Mouse (Mus musculus) limb, embryonic 13.5 days (tissue): ENCODE measurements around the gene Tnfrsf13b. TPM values are rescaled to one million over a fixed set of nuclear protein-coding genes. Genes with fewer than 3 reads are reported as not detected.
A peak's percentile ranks its signal among the peaks of the same experiment; 100 is the strongest.
"Not testable (repeated sequence)": the region's sequence is repeated elsewhere in the genome, so short reads cannot be mapped to it uniquely, and the experiment has no call there.

Source experiments
- ATAC-seq: fragments of 200-750 bp; cut with Nextera tagmentation; 2 replicates; pipeline ENCODE4 v1.8.0; 2017; ENCODE audit warnings: low read depth, moderate number of reproducible peaks, moderate TSS enrichment; ENCODE audit not compliant: low FRiP score
- H3K27ac ChIP-seq: fragments of 300-500 bp; sonication (generic); 2 replicates; pipeline ENCODE4 v1.5.1; 2015; ENCODE audit warnings: inconsistent platforms, mild to moderate bottlenecking, moderate library complexity
- H3K27me3 ChIP-seq: fragments of 300-500 bp; sonication (generic); 2 replicates; pipeline ENCODE4 v1.6.1; 2015; ENCODE audit warnings: mild to moderate bottlenecking, inconsistent platforms
- H3K36me3 ChIP-seq: fragments of 300-500 bp; sonication (generic); 2 replicates; pipeline ENCODE4 v1.6.1; 2015; ENCODE audit warnings: inconsistent platforms, mild to moderate bottlenecking, moderate library complexity
- H3K4me1 ChIP-seq: fragments of 300-500 bp; sonication (generic); 2 replicates; pipeline ENCODE4 v1.6.1; 2015; ENCODE audit warnings: inconsistent platforms
- H3K4me2 ChIP-seq: fragments of 300-500 bp; sonication (generic); replicated peaks from 2 replicates; pipeline ENCODE4 v1.6.1; 2015; ENCODE audit warnings: inconsistent platforms, mild to moderate bottlenecking, moderate library complexity
- H3K4me3 ChIP-seq: fragments of 300-500 bp; sonication (generic); 2 replicates; pipeline ENCODE4 v1.5.1; 2015; ENCODE audit warnings: moderate library complexity, mild to moderate bottlenecking, inconsistent platforms
- H3K9ac ChIP-seq: fragments of 300-500 bp; sonication (generic); 2 replicates; pipeline ENCODE4 v1.6.1; 2015; ENCODE audit warnings: mild to moderate bottlenecking, inconsistent platforms
- H3K9me3 ChIP-seq: fragments of 300-500 bp; sonication (generic); 2 replicates; pipeline ENCODE4 v1.6.1; 2016; ENCODE audit warnings: inconsistent platforms
- WGBS: fragments of 180-500 bp; shearing (Covaris S2); methylation state at CpG from one replicate; pipeline ENCODE4 v1.1.7; 2015; 5-methylcytosine and 5-hydroxymethylcytosine counted together
- polyA plus RNA-seq: library from polyadenylated mRNA; unstranded; fragments of >200 nt; fragmentation: Nextera tagmentation; extraction: Ambion mirVana; gene quantifications from 2 replicates; pipeline ENCODE4 v1.2.1, GENCODE M21; 2015

The Tnfrsf13b gene
- polyA plus RNA-seq, 1 experiment from 2014 or later, result 1.7 TPM

GRCm38 (mm10) chr11:61176321-61176720 lies 49.8 kb downstream of the Tnfrsf13b start:
- peaks cover 40% of the 10 kb centered on the region for H3K4me1 ChIP-seq
- H3K9me3 ChIP-seq, result no peaks in the 10 kb centered on the region
- H3K36me3 ChIP-seq, result peaks cover 5% of the 10 kb centered on the region; the same call in 1 of the 2 replicates
- H3K9ac ChIP-seq, result no peak overlapping the region
- 82% methylated on average over 1 of the region's 1 CpGs for WGBS
- no peaks in the 10 kb centered on the region for H3K27me3 ChIP-seq
- H3K27ac ChIP-seq, result no peak overlapping the region
- no peak overlapping the region for H3K4me2 ChIP-seq
- no peak for ATAC-seq
- no peak overlapping the region for H3K4me3 ChIP-seq

DNA sequence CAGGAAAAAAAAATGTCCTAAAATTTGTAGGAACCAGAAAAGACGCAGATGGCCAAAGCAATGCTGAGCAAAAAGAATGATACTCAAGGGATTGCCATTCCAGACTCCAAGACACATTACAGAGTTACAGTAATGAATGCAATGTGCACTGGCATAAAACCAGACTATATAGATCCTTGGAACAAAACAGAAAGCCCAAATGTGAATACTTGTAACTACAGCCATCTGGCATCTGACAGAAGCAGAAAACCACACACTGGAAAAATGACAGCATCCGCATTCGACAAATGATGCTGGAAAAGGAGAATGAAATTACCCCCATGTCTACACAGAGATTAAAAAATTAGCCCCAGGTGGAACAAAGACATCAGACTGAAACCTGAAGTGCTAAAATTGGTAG lies 53.8 kb downstream of the Tnfrsf13b start:
- ATAC-seq, result no peak
- Histone ChIP-seq H3K4me3 (no peak overlapping the region), H3K4me2 (peak overlapping the region; percentile 19; the same call in 1 of the 2 replicates), H3K9me3 (0 out of 2 replicates have a peak, but pooled peaks cover 7% of the 10 kb centered on the region), H3K27ac (peak overlapping the region; percentile 35; the same call in 1 of the 2 replicates), H3K27me3 (no peaks in the 10 kb centered on the region), H3K9ac (no peak overlapping the region), H3K4me1 (peaks cover 17% of the 10 kb centered on the region), H3K36me3 (no peaks in the 10 kb centered on the region)
- 41% methylated on average over 3 of the region's 3 CpGs for WGBS

DNA sequence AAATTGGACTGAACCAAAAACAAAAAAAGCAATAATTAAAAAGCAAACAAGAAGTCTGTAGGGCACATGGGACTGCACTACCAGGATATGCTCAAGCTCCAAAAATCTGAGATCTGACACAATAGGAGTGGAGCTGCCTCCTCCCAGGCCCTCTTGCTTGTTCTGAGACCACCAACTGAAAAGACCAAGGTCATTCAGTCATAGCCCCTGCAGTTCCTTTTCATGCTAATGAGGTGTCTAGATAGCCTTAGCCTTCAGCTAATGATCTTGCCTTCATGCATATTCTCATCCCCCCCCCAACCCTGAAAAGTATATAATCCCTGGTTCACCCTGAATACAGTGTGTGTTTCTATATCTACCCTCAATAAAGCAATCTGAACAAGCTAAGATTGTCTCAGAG lies 55.1 kb downstream of the Tnfrsf13b start:
- Histone ChIP-seq H3K4me1 (peaks cover 17% of the 10 kb centered on the region), H3K36me3 (no peaks in the 10 kb centered on the region), H3K27me3 (no peaks in the 10 kb centered on the region), H3K27ac (no peak overlapping the region), H3K9ac (no peak overlapping the region), H3K9me3 (peaks cover 12% of the 10 kb centered on the region; the same call in 1 of the 2 replicates), H3K4me2 (no peak overlapping the region), H3K4me3 (no peak overlapping the region)
- ATAC-seq, result no peak

DNA sequence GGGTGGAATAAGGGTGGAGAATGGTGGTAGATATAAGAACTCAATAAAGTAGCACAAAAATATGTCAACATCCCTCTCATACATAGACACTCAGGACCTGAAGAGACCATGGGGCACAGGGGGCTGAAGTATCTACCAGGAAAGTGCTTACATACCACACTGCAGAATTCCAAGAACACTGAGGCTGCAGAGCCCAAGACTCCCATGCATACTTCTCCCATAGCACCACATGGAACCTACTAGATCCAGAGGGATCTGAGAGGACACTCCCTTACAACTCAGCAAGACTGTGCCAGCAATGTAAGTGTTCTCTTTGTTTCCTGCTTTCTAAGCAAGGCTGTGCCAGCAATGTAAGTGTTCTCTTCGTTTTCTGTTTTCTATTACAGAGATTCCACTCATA lies 57.3 kb downstream of the Tnfrsf13b start:
- H3K27ac ChIP-seq, result no peak overlapping the region
- ATAC-seq, result no peak
- H3K27me3 ChIP-seq, result no peaks in the 10 kb centered on the region
- no peaks in the 10 kb centered on the region for H3K36me3 ChIP-seq
- 58% methylated on average over 1 of the region's 1 CpGs for WGBS
- no peak overlapping the region for H3K4me3 ChIP-seq
- H3K4me2 ChIP-seq, result no peak overlapping the region
- peaks cover 17% of the 10 kb centered on the region for H3K4me1 ChIP-seq
- H3K9me3 ChIP-seq, result peaks cover 12% of the 10 kb centered on the region; the same call in 1 of the 2 replicates
- H3K9ac ChIP-seq, result no peak overlapping the region

- ATAC-seq, result no peak
- 65% methylated on average over 2 of the region's 2 CpGs for WGBS
These were observed 64.2 kb downstream of the Tnfrsf13b start for GRCm38 (mm10) chr11:61190776-61191175.

DNA sequence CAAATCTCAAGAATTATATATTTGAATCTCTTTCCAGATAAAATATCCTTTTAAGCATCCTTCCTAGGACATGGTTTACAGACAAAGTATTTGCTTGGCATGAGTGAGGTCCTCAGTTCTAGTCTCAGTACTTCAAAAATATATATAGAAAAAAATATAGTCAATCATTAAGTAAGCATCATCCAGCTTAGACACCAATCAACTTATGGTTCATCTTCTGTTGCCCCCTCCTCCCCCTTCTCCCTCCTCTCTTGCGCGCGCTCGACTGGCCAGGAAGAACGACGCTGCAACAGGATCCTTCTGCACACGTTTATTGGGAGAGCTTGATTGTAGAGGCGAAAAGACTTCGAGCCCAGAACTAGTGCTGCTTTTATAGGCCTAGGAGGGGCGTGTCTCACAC lies 65.6 kb downstream of the Tnfrsf13b start:
- not testable (repeated sequence) for H3K4me3 ChIP-seq, H3K9me3 ChIP-seq, H3K27me3 ChIP-seq, H3K27ac ChIP-seq, H3K4me2 ChIP-seq, H3K9ac ChIP-seq, H3K4me1 ChIP-seq, H3K36me3 ChIP-seq, ATAC-seq
- 92% methylated on average over 8 of the region's 10 CpGs for WGBS

More at GRCm38 (mm10) chr11:61190776-61191175, 64.2 kb downstream of the Tnfrsf13b start:
- Histone ChIP-seq H3K36me3 (no peaks in the 10 kb centered on the region), H3K27ac (no peak overlapping the region), H3K4me3 (no peak overlapping the region), H3K9me3 (peaks cover 3% of the 10 kb centered on the region; the same call in 1 of the 2 replicates), H3K4me1 (no peaks in the 10 kb centered on the region), H3K9ac (no peak overlapping the region), H3K27me3 (peaks cover 8% of the 10 kb centered on the region; the same call in 1 of the 2 replicates), H3K4me2 (no peak overlapping the region)

GRCm38 (mm10) chr11:61192779-61193178 lies 66.2 kb downstream of the Tnfrsf13b start:
- Histone ChIP-seq H3K27me3 (peaks cover 8% of the 10 kb centered on the region; the same call in 1 of the 2 replicates), H3K4me2 (no peak overlapping the region), H3K9ac (no peak overlapping the region), H3K4me1 (0 out of 2 replicates have a peak, but pooled peaks cover 4% of the 10 kb centered on the region), H3K4me3 (no peak overlapping the region), H3K9me3 (no peaks in the 10 kb centered on the region), H3K36me3 (no peaks in the 10 kb centered on the region), H3K27ac (no peak overlapping the region)
- ATAC-seq, result no peak
- 100% methylated on average over 2 of the region's 2 CpGs for WGBS

- H3K9me3 ChIP-seq, result no peaks in the 10 kb centered on the region
- H3K4me1 ChIP-seq, result 0 out of 2 replicates have a peak, but pooled peaks cover 4% of the 10 kb centered on the region
- H3K27me3 ChIP-seq, result peaks cover 8% of the 10 kb centered on the region; the same call in 1 of the 2 replicates
- no peak overlapping the region for H3K4me3 ChIP-seq
- H3K9ac ChIP-seq, result no peak overlapping the region
- no peak overlapping the region for H3K4me2 ChIP-seq
- ATAC-seq, result no peak
- 13% methylated on average over 9 of the region's 9 CpGs for WGBS
- no peaks in the 10 kb centered on the region for H3K36me3 ChIP-seq
- H3K27ac ChIP-seq, result no peak overlapping the region
These were observed 66.8 kb downstream of the Tnfrsf13b start for GRCm38 (mm10) chr11:61193392-61193791.

GRCm38 (mm10) chr11:61196616-61197353 lies 70.2 kb downstream of the Tnfrsf13b start:
- Histone ChIP-seq H3K4me2 (no peak overlapping the region), H3K4me3 (no peak overlapping the region), H3K27me3 (peaks cover 8% of the 10 kb centered on the region; the same call in 1 of the 2 replicates), H3K9ac (no peak overlapping the region), H3K27ac (no peak overlapping the region), H3K9me3 (no peaks in the 10 kb centered on the region), H3K36me3 (no peaks in the 10 kb centered on the region), H3K4me1 (peaks cover 22% of the 10 kb centered on the region)
- WGBS, result 85% methylated on average over 14 of the region's 14 CpGs
- ATAC-seq, result no peak

DNA sequence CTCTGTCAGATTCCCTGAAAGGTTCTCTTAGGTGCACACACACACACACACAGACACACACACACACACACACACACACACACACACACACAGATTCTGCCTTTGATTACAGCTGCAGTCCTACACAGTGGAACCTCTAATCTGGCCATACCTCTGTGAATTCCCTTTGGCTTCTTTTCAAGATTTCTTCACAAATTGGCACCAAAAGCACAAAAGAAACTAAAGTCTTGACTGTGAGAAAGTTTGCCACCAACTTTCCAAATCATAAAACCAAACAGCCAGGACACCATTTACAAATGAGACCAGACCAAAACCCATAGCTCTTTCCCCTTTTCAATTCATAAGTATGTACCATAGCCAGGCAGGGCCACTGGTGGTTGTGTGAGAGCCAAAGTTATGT lies 71.4 kb downstream of the Tnfrsf13b start:
- Histone ChIP-seq H3K27me3 (peaks cover 8% of the 10 kb centered on the region; the same call in 1 of the 2 replicates), H3K4me3 (no peak overlapping the region), H3K4me1 (peaks cover 31% of the 10 kb centered on the region), H3K36me3 (no peaks in the 10 kb centered on the region), H3K27ac (no peak overlapping the region), H3K9ac (no peak overlapping the region), H3K9me3 (no peaks in the 10 kb centered on the region), H3K4me2 (no peak overlapping the region)
- ATAC-seq, result no peak
